Mouse (Mus musculus): ENCODE measurements around the gene Ndufs2. TPM values are rescaled to one million over a fixed set of nuclear protein-coding genes. Genes with fewer than 3 reads are reported as not detected.

Ndufs2 gene
- polyA plus RNA-seq, 1 experiment from 2014 or later = 188 TPM

GRCm38 (mm10) chr1:171223796-171224195 lies 27.4 kb downstream of the Ndufs2 start:
- no peak for ATAC-seq
- Histone ChIP-seq H3K9me3 (ENCODE audit: low read length) (no peaks in the 10 kb centered on the region), H3K4me2 (replicated peaks; ENCODE audit: low read depth, low read length) (no peak overlapping the region), H3K4me1 (ENCODE audit: insufficient read depth, low read depth, low read length) (peaks cover 10% of the 10 kb centered on the region; the same call in 1 of the 2 replicates), H3K27ac (ENCODE audit: low read length) (no peak overlapping the region), H3K9ac (replicated peaks; ENCODE audit: low read depth) (no peak overlapping the region), H3K36me3 (ENCODE audit: insufficient read depth, low read length) (peaks cover 3% of the 10 kb centered on the region; the same call in 1 of the 2 replicates), H3K27me3 (replicated peaks; ENCODE audit: insufficient read depth, low read length) (no peaks in the 10 kb centered on the region), H3K4me3 (ENCODE audit: low read depth, low read length) (no peak overlapping the region)
- TF ChIP-seq EP300 (IDR thresholded peaks at IDR 0.05) = no peak
- no peak for TF ChIP-seq CTCF (IDR thresholded peaks at IDR 0.05)
- DNase-seq (ENCODE audit: low spot score) = no peak
- WGBS = 55% methylated on average over 2 of the region's 2 CpGs

GRCm38 (mm10) chr1:171223168-171223567 lies 28.0 kb downstream of the Ndufs2 start:
- Histone ChIP-seq H3K4me3 (ENCODE audit: low read depth, low read length) (peak overlapping the region; percentile 43; the same call in 1 of the 2 replicates), H3K27me3 (replicated peaks; ENCODE audit: insufficient read depth, low read length) (no peaks in the 10 kb centered on the region), H3K9ac (replicated peaks; ENCODE audit: low read depth) (peak overlapping the region; percentile 32; the same call in 1 of the 2 replicates), H3K27ac (ENCODE audit: low read length) (peak overlapping the region; percentile 91), H3K36me3 (ENCODE audit: insufficient read depth, low read length) (peaks cover 3% of the 10 kb centered on the region; the same call in 1 of the 2 replicates), H3K4me1 (ENCODE audit: insufficient read depth, low read depth, low read length) (peaks cover 10% of the 10 kb centered on the region; the same call in 1 of the 2 replicates), H3K4me2 (replicated peaks; ENCODE audit: low read depth, low read length) (peak overlapping the region; percentile 47), H3K9me3 (ENCODE audit: low read length) (no peaks in the 10 kb centered on the region)
- DNase-seq (ENCODE audit: low spot score) (no peak), ATAC-seq (no peak)
- TF ChIP-seq CTCF (IDR thresholded peaks at IDR 0.05) (no peak), EP300 (IDR thresholded peaks at IDR 0.05) (no peak)
- WGBS = 69% methylated on average over 6 of the region's 6 CpGs

GRCm38 (mm10) chr1:171222238-171223155 lies 28.7 kb downstream of the Ndufs2 start, which contains the start of gene Tomm40l:
Gene Tomm40l, minus strand, starts transcription at chr1:171222514.
- Histone ChIP-seq H3K27ac (ENCODE audit: low read length) (peak within 1 kb of the TSS; percentile 91), H3K9me3 (ENCODE audit: low read length) (no peaks in the 10 kb centered on the region), H3K27me3 (replicated peaks; ENCODE audit: insufficient read depth, low read length) (no peaks in the 10 kb centered on the region), H3K9ac (replicated peaks; ENCODE audit: low read depth) (peak within 1 kb of the TSS; percentile 32; the same call in 1 of the 2 replicates), H3K36me3 (ENCODE audit: insufficient read depth, low read length) (peaks cover 3% of the 10 kb centered on the region; the same call in 1 of the 2 replicates), H3K4me1 (ENCODE audit: insufficient read depth, low read depth, low read length) (peaks cover 10% of the 10 kb centered on the region; the same call in 1 of the 2 replicates), H3K4me2 (replicated peaks; ENCODE audit: low read depth, low read length) (peak within 1 kb of the TSS; percentile 81), H3K4me3 (ENCODE audit: low read depth, low read length) (peak within 1 kb of the TSS; percentile 55)
- TF ChIP-seq CTCF (IDR thresholded peaks at IDR 0.05) = peak; percentile 82
- no peak for TF ChIP-seq EP300 (IDR thresholded peaks at IDR 0.05)
- DNase-seq (ENCODE audit: low spot score) (peak; percentile 100), ATAC-seq (peak; percentile 99)
- WGBS = 1% methylated on average over 28 of the region's 28 CpGs

- no peak for DNase-seq (ENCODE audit: low spot score)
- H3K9ac ChIP-seq (replicated peaks; ENCODE audit: low read depth) = no peak overlapping the region
Measured at GRCm38 (mm10) chr1:171221281-171222193, 29.7 kb downstream of the Ndufs2 start.

GRCm38 (mm10) chr1:171220871-171221270 lies 30.3 kb downstream of the Ndufs2 start:
- Histone ChIP-seq H3K4me2 (replicated peaks; ENCODE audit: low read depth, low read length) (peak overlapping the region; percentile 81), H3K9ac (replicated peaks; ENCODE audit: low read depth) (no peak overlapping the region), H3K4me3 (ENCODE audit: low read depth, low read length) (no peak overlapping the region), H3K9me3 (ENCODE audit: low read length) (no peaks in the 10 kb centered on the region), H3K27ac (ENCODE audit: low read length) (no peak overlapping the region), H3K27me3 (replicated peaks; ENCODE audit: insufficient read depth, low read length) (no peaks in the 10 kb centered on the region), H3K36me3 (ENCODE audit: insufficient read depth, low read length) (peaks cover 3% of the 10 kb centered on the region; the same call in 1 of the 2 replicates), H3K4me1 (ENCODE audit: insufficient read depth, low read depth, low read length) (peaks cover 10% of the 10 kb centered on the region; the same call in 1 of the 2 replicates)
- WGBS = 7% methylated on average over 10 of the region's 10 CpGs
- ATAC-seq = no peak
- DNase-seq (ENCODE audit: low spot score) = peak; percentile 88
- peak; percentile 94 for TF ChIP-seq CTCF (IDR thresholded peaks at IDR 0.05)
- TF ChIP-seq EP300 (IDR thresholded peaks at IDR 0.05) = no peak

More at GRCm38 (mm10) chr1:171221281-171222193, 29.7 kb downstream of the Ndufs2 start:
- Histone ChIP-seq H3K27me3 (replicated peaks; ENCODE audit: insufficient read depth, low read length) (no peaks in the 10 kb centered on the region), H3K4me2 (replicated peaks; ENCODE audit: low read depth, low read length) (peak overlapping the region; percentile 81), H3K4me3 (ENCODE audit: low read depth, low read length) (peak overlapping the region; percentile 55), H3K36me3 (ENCODE audit: insufficient read depth, low read length) (peaks cover 3% of the 10 kb centered on the region; the same call in 1 of the 2 replicates), H3K9me3 (ENCODE audit: low read length) (no peaks in the 10 kb centered on the region), H3K27ac (ENCODE audit: low read length) (no peak overlapping the region), H3K4me1 (ENCODE audit: insufficient read depth, low read depth, low read length) (peaks cover 10% of the 10 kb centered on the region; the same call in 1 of the 2 replicates)
- WGBS = 9% methylated on average over 22 of the region's 22 CpGs
- TF ChIP-seq EP300 (IDR thresholded peaks at IDR 0.05) = no peak
- TF ChIP-seq CTCF (IDR thresholded peaks at IDR 0.05) = no peak
- no peak for ATAC-seq
